Mouse (Mus musculus) kidney, postnatal 10 days (tissue): ENCODE data around the gene Gtf2f2.

ENCODE experiments used
- DNase-seq: peaks from one replicate; pipeline ENCODE4 v3.0.0; 2021; ENCODE audit warnings: mixed read lengths

The Gtf2f2 gene

GRCm38 (mm10) chr14:75858181-75858580 is 152.5 kb downstream of the Gtf2f2 start:
- no peak for DNase-seq

GRCm38 (mm10) chr14:75855263-75855992 is 155.2 kb downstream of the Gtf2f2 start:
- no peak for DNase-seq

GRCm38 (mm10) chr14:75852016-75852415 is 158.6 kb downstream of the Gtf2f2 start:
- DNase-seq, result no peak

GRCm38 (mm10) chr14:75850819-75851218 is 159.8 kb downstream of the Gtf2f2 start:
- DNase-seq, result no peak

- no peak for DNase-seq
Observed at GRCm38 (mm10) chr14:75849842-75850568, 160.7 kb downstream of the Gtf2f2 start.

GRCm38 (mm10) chr14:75849236-75849635 is 161.4 kb downstream of the Gtf2f2 start:
- no peak for DNase-seq

GRCm38 (mm10) chr14:75848482-75848881 is 162.2 kb downstream of the Gtf2f2 start:
- DNase-seq, result no peak

GRCm38 (mm10) chr14:75847669-75848068 is 163.0 kb downstream of the Gtf2f2 start:
- no peak for DNase-seq
